Mouse (Mus musculus) kidney, adult 2 months (tissue): ENCODE data around the gene Zfp553. TPM values are rescaled to one million over a fixed set of nuclear protein-coding genes. Genes with fewer than 3 reads are reported as not detected.

Experiments used
- DNase-seq: peaks from one replicate; pipeline ENCODE4 v3.0.0; 2021
- H3K27ac ChIP-seq: fragments of 200-500 bp; 2 replicates; pipeline ENCODE4 v1.5.1; 2012; ENCODE audit warnings: low read depth, low read length, control low read depth, inconsistent platforms; ENCODE audit not compliant: insufficient read depth
- H3K27me3 ChIP-seq: fragments of 200-500 bp; replicated peaks from 2 replicates; pipeline ENCODE4 v1.6.1; 2012; ENCODE audit warnings: mild to moderate bottlenecking, moderate library complexity, low read length, inconsistent platforms; ENCODE audit not compliant: control insufficient read depth, insufficient read depth
- H3K36me3 ChIP-seq: fragments of 200-500 bp; 2 replicates; pipeline ENCODE4 v1.6.1; 2012; ENCODE audit warnings: mild to moderate bottlenecking, moderate library complexity, low read length, inconsistent platforms; ENCODE audit not compliant: control insufficient read depth, insufficient read depth
- H3K4me1 ChIP-seq: fragments of 200-500 bp; 2 replicates; pipeline ENCODE4 v1.6.1; 2011; ENCODE audit warnings: low read length; ENCODE audit not compliant: control insufficient read depth, insufficient read depth
- H3K4me3 ChIP-seq: fragments of 200-500 bp; 2 replicates; pipeline ENCODE4 v1.5.1; 2011; ENCODE audit warnings: mild to moderate bottlenecking, low read depth, low read length, control low read depth; ENCODE audit not compliant: insufficient read depth
- CTCF ChIP-seq: fragments of 200-500 bp; conservative IDR thresholded peaks from 2 replicates; pipeline ENCODE4 v1.5.1; 2011; ENCODE audit warnings: low read depth, mild to moderate bottlenecking, control low read depth, low read length, moderate library complexity, mixed read lengths; ENCODE audit not compliant: insufficient read depth, insufficient read length
- POLR2A ChIP-seq: fragments of 200-500 bp; IDR thresholded peaks from one replicate; pipeline ENCODE4 v1.6.1; 2011; ENCODE audit warnings: low read depth, low read length, control low read depth
- WGBS: fragments of 180-500 bp; shearing (Covaris S2); methylation state at CpG from one replicate; pipeline ENCODE4 v1.1.7; 2018; 5-methylcytosine and 5-hydroxymethylcytosine counted together
- polyA plus RNA-seq: library from polyadenylated mRNA; depleted of rRNA; stranded (reverse); fragments of >200 nt; gene quantifications from 2 replicates; pipeline ENCODE4 v1.2.3, GENCODE M21; 2012

Zfp553 gene
- polyA plus RNA-seq, 1 experiment, result 7.9 TPM

GRCm38 (mm10) chr7:127212432-127213250 lies 20.2 kb upstream of the Zfp553 start:
- Histone ChIP-seq H3K36me3 (no peaks in the 10 kb centered on the region), H3K27ac (no peak overlapping the region), H3K27me3 (no peaks in the 10 kb centered on the region), H3K4me3 (no peak overlapping the region), H3K4me1 (no peaks in the 10 kb centered on the region; the same call in 1 of the 2 replicates)
- 93% methylated on average over 12 of the region's 12 CpGs for WGBS
- DNase-seq, result no peak
- TF ChIP-seq POLR2A, result no peak
- TF ChIP-seq CTCF, result no peak

DNA sequence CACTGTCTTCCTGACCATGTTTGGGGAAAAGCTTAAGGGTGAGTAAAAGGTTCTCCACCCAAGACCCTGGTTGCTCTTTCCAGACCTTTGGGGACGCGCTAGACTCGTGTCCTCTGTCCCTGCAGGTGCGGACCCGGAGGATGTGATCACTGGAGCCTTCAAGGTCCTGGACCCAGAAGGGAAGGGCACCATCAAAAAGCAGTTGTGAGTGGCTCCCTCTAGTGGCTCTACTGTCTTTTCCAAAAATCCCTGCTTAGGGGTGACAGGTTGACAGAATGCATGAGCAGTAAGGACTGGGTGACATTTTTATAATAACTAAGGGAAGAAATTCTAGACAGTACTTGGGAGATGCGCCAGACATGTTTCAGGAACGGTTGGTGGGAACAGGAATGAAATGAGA lies 19.4 kb upstream of the Zfp553 start:
- WGBS, result 32% methylated on average over 7 of the region's 7 CpGs
- peak; percentile 60 for DNase-seq
- TF ChIP-seq CTCF (peak; percentile 68), POLR2A (no peak)

DNA sequence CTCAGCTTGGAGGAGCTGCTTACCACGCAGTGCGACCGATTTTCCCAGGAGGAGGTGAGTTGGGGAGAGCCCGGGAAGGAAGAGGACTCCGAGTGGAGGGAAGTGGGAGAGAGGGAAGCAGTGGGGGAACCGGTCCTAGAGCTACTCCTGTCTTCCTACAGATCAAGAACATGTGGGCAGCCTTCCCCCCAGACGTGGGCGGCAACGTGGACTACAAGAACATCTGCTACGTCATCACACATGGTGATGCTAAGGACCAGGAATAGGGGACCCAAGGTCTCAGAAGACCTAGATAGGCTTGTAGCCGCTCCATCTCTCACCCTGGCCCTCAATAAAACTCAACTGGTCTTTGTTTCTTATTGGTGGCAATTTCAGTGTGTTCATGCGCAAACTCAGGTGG lies 18.9 kb upstream of the Zfp553 start:
- TF ChIP-seq CTCF, result no peak
- TF ChIP-seq POLR2A, result no peak
- Histone ChIP-seq H3K4me1 (no peaks in the 10 kb centered on the region; the same call in 1 of the 2 replicates), H3K4me3 (no peak overlapping the region), H3K36me3 (no peaks in the 10 kb centered on the region), H3K27me3 (no peaks in the 10 kb centered on the region), H3K27ac (no peak overlapping the region)
- no peak for DNase-seq
- WGBS, result 67% methylated on average over 12 of the region's 12 CpGs

More for the DNA sequence above, 19.4 kb upstream of the Zfp553 start:
- Histone ChIP-seq H3K27ac (no peak overlapping the region), H3K4me1 (no peaks in the 10 kb centered on the region; the same call in 1 of the 2 replicates), H3K27me3 (no peaks in the 10 kb centered on the region), H3K4me3 (no peak overlapping the region), H3K36me3 (no peaks in the 10 kb centered on the region)

- TF ChIP-seq POLR2A (no peak), CTCF (no peak)
- H3K27ac ChIP-seq, result peak overlapping the region; percentile 77
- no peaks in the 10 kb centered on the region for H3K27me3 ChIP-seq
- DNase-seq, result no peak
- H3K4me1 ChIP-seq, result no peaks in the 10 kb centered on the region; the same call in 1 of the 2 replicates
- WGBS, result 57% methylated on average over 21 of the region's 21 CpGs
- peak overlapping the region; percentile 52 for H3K4me3 ChIP-seq
- no peaks in the 10 kb centered on the region for H3K36me3 ChIP-seq
Measured at GRCm38 (mm10) chr7:127214521-127214920, 18.3 kb upstream of the Zfp553 start.

DNA sequence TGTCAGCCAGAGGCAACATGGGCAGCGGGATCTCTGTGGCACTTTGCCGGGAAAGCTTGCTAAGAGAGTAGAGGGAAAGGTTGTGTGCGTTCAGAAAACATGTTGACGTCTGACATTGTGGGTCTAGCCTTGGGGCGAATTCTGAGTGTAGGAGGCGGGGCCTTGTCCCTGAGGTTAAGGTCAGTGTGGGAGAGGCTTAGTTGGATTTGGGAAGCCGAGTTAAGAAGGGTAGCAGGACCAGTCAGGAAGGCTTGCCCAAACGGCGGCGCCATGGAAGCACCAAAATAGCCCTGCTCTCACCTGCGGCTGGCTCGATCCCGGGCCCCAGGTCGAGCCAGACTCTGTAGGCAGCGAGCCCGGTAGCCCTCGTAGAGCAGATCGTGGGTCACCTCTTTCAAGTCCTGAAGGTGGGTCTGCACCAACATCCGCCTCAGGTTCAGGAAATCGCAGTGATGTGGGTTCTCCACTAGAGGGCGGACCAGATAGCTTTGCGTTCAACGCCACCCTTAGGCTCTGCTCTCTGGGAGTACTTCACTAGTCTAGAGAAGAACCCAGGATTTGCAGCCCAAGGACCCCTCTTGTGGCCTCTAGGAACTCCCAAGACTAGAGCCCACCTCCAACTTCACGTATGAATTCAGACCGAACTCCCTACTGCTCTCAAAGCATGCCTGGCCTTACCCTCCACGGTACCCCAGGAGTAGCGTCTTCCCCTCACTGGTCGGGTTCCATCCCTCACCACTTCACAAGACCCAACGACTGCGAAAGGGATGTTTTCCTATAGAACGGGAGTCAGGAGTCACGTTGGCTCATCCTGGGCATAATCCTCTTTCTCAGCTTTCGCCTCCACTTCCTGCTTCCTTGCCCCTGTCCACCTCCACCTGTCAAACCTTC lies 17.6 kb upstream of the Zfp553 start:
- peak overlapping the region; percentile 77 for H3K27ac ChIP-seq
- H3K27me3 ChIP-seq, result no peaks in the 10 kb centered on the region
- H3K4me1 ChIP-seq, result no peaks in the 10 kb centered on the region; the same call in 1 of the 2 replicates
- peak; percentile 89 for TF ChIP-seq CTCF
- TF ChIP-seq POLR2A, result no peak
- peak; percentile 77 for DNase-seq
- H3K4me3 ChIP-seq, result peak overlapping the region; percentile 52
- no peaks in the 10 kb centered on the region for H3K36me3 ChIP-seq
- 22% methylated on average over 33 of the region's 33 CpGs for WGBS

GRCm38 (mm10) chr7:127216307-127216706 lies 16.6 kb upstream of the Zfp553 start:
- Histone ChIP-seq H3K36me3 (no peaks in the 10 kb centered on the region), H3K27ac (no peak overlapping the region), H3K27me3 (no peaks in the 10 kb centered on the region), H3K4me3 (no peak overlapping the region), H3K4me1 (no peaks in the 10 kb centered on the region; the same call in 1 of the 2 replicates)
- DNase-seq, result no peak
- TF ChIP-seq CTCF (no peak), POLR2A (no peak)
- 78% methylated on average over 5 of the region's 5 CpGs for WGBS
